Mouse (Mus musculus) c-Kit-positive CD71-negative TER-119-negative erythroid progenitor cells, embryonic 14.5 days (primary cell): ENCODE measurements around the gene Asb10.
"Not testable (repeated sequence)": the region's sequence is repeated elsewhere in the genome, so short reads cannot be mapped to it uniquely, and the experiment has no call there.

Source experiments
- DNase-seq: peaks from one replicate; pipeline ENCODE4 v3.0.0-alpha.2; 2013; ENCODE audit warnings: low read depth

Asb10 gene

GRCm38 (mm10) chr5:24540387-24541143 lies at the start of gene Asb10:
Gene Asb10 (minus strand): TSS chr5:24540978.
- no peak for DNase-seq

- DNase-seq: no peak
Measured at GRCm38 (mm10) chr5:24589511-24590500, 49.0 kb upstream of the Asb10 start.

GRCm38 (mm10) chr5:24587200-24587577 lies 46.4 kb upstream of the Asb10 start:
- DNase-seq: no peak

- peak; percentile 66 for DNase-seq
Measured at GRCm38 (mm10) chr5:24586547-24587199, 45.9 kb upstream of the Asb10 start, which contains the start of gene Chpf2. Gene Chpf2 (plus strand): TSS chr5:24586741.

GRCm38 (mm10) chr5:24586106-24586505 lies 45.3 kb upstream of the Asb10 start:
- DNase-seq: no peak

- no peak for DNase-seq
Measured at GRCm38 (mm10) chr5:24578109-24578963, 37.6 kb upstream of the Asb10 start.

- DNase-seq: peak; percentile 100
Measured at GRCm38 (mm10) chr5:24577183-24577929, 36.6 kb upstream of the Asb10 start, which contains the start of gene Abcf2. Gene Abcf2 (minus strand): TSS chr5:24577467.

GRCm38 (mm10) chr5:24576801-24577182 lies 36.0 kb upstream of the Asb10 start:
- DNase-seq: no peak

- no peak for DNase-seq
Measured at GRCm38 (mm10) chr5:24575948-24576347, 35.2 kb upstream of the Asb10 start.

GRCm38 (mm10) chr5:24556709-24557108 lies 15.9 kb upstream of the Asb10 start, which contains the start of gene 4931409K22Rik:
Gene 4931409K22Rik (minus strand): TSS chr5:24556809.
- DNase-seq: no peak

- DNase-seq: not testable (repeated sequence)
Measured at GRCm38 (mm10) chr5:24555335-24555734, 14.6 kb upstream of the Asb10 start.

- DNase-seq: no peak
Measured at GRCm38 (mm10) chr5:24553621-24554244, 13.0 kb upstream of the Asb10 start.

GRCm38 (mm10) chr5:24551317-24551688 lies 10.5 kb upstream of the Asb10 start:
- no peak for DNase-seq

GRCm38 (mm10) chr5:24550598-24551316 lies 10.0 kb upstream of the Asb10 start:
- no peak for DNase-seq

GRCm38 (mm10) chr5:24542643-24543042 lies 1.9 kb upstream of the Asb10 start:
- DNase-seq: no peak

GRCm38 (mm10) chr5:24541144-24541569 lies 379 bp upstream of the Asb10 start:
- no peak for DNase-seq

- no peak for DNase-seq
Measured at GRCm38 (mm10) chr5:24539571-24540296, 1.0 kb downstream of the Asb10 start.

- no peak for DNase-seq
Measured at GRCm38 (mm10) chr5:24537618-24538017, 3.2 kb downstream of the Asb10 start.

GRCm38 (mm10) chr5:24536511-24536910 lies 4.3 kb downstream of the Asb10 start:
- no peak for DNase-seq
